Comparison of ENCODE assay signal across 27 mouse cellular contexts in the genomic region with DNA sequence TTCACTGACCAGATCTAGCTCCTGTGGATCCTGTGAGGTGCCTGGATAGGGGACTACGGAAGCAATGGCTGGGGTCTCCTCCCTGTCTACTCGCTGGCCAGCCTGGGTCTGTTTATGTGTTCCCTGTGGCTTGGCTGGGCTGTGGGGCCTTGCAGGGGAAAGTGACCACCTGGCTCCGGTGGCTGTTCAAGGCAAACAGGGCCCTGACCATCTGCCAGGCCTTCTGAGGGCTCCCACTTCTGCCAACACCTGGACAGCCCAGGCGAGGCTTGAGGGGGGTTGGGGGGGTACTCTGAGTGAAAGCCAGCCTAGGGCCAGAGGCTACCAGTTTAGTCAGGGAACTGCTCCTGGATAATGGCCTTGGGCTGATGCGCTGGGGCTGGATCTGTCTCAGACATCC. TPM values are rescaled to one million over a fixed set of nuclear protein-coding genes. Genes with fewer than 3 reads are reported as not detected.
DNase-seq lines count a peak whose midpoint lies in the region; ATAC-seq lines count a peak whose summit lies in the region.
"Had no signal": no experiment of that assay in that cellular context is flagged by ENCODE, and none has a peak within 500 bp of the region (broad histone marks: within the 10 kb centered on the region; RNA-seq: fewer than 3 reads in every experiment).

No protein-coding gene starts in this region.

- H3K27ac ChIP-seq in heart, embryonic 14.5 days (replicated peaks in 1 of 2; ENCODE audit: control insufficient read depth in 1 of 2, insufficient read depth in 1 of 2, low read depth in 2 of 2, low read length in 2 of 2) = no peak overlapping the region
- no peak overlapping the region for H3K27ac ChIP-seq in kidney, embryonic 14.5 days (ENCODE audit: low read depth, low read length)
- H3K27ac ChIP-seq in embryonic facial prominence, embryonic 10.5 days (replicated peaks) = peak overlapping the region; percentile 61
- no peak overlapping the region for H3K27ac ChIP-seq in embryonic facial prominence, embryonic 13.5 days
- H3K27ac ChIP-seq: heart, embryonic 15.5 days; left cerebral cortex, adult 2 months; liver, embryonic 14.5 days; neural tube, embryonic 15.5 days had no signal

- no peaks in the 10 kb centered on the region for H3K9me3 ChIP-seq in heart, embryonic 14.5 days (ENCODE audit: control insufficient read depth, low read length)
- no peaks in the 10 kb centered on the region for H3K9me3 ChIP-seq in kidney, embryonic 14.5 days (ENCODE audit: control insufficient read depth, low read length)
- no peaks in the 10 kb centered on the region for H3K9me3 ChIP-seq in embryonic facial prominence, embryonic 10.5 days
- H3K9me3 ChIP-seq in embryonic facial prominence, embryonic 13.5 days = no peaks in the 10 kb centered on the region
- H3K9me3 ChIP-seq: heart, embryonic 15.5 days; neural tube, embryonic 15.5 days had no signal

- no peak overlapping the region for H3K4me2 ChIP-seq in heart, embryonic 14.5 days (ENCODE audit: low read length)
- no peak overlapping the region for H3K4me2 ChIP-seq in kidney, embryonic 14.5 days (replicated peaks; ENCODE audit: low read depth, low read length)
- H3K4me2 ChIP-seq in embryonic facial prominence, embryonic 13.5 days = no peak overlapping the region
- H3K4me2 ChIP-seq: heart, embryonic 15.5 days; midbrain, embryonic 11.5 days; neural tube, embryonic 15.5 days had no signal

- 71% methylated on average over 5 of the region's 5 CpGs for WGBS in heart, embryonic 14.5 days
- 52% methylated on average over 5 of the region's 5 CpGs for WGBS in kidney, embryonic 14.5 days
- WGBS in embryonic facial prominence, embryonic 10.5 days = 75% methylated on average over 5 of the region's 5 CpGs
- 71% methylated on average over 5 of the region's 5 CpGs for WGBS in embryonic facial prominence, embryonic 13.5 days

- H3K4me1 ChIP-seq in heart, embryonic 14.5 days (ENCODE audit: control insufficient read depth in 2 of 2, insufficient read depth in 2 of 2, low read length in 2 of 2) = peaks cover 0 to 4% of the 10 kb centered on the region in 2 experiments; a peak in 2 of 4 replicates
- 0 out of 2 replicates have a peak, but pooled peaks cover 4% of the 10 kb centered on the region for H3K4me1 ChIP-seq in kidney, embryonic 14.5 days (ENCODE audit: control insufficient read depth, insufficient read depth, low read length)
- H3K4me1 ChIP-seq in embryonic facial prominence, embryonic 10.5 days = peaks cover 15% of the 10 kb centered on the region
- peaks cover 14% of the 10 kb centered on the region for H3K4me1 ChIP-seq in embryonic facial prominence, embryonic 13.5 days

- DNase-seq in heart, postnatal 25 days (ENCODE audit: low spot score) = no peak
- DNase-seq in kidney, postnatal 10 days = peak; percentile 37
- no peak for DNase-seq in embryonic facial prominence, embryonic 10.5 days (ENCODE audit: low spot score)
- no peak for DNase-seq in urinary bladder, postnatal 14 days (ENCODE audit: low spot score)
- DNase-seq: adrenal gland, adult 2 months; B cell, adult 2 months; cerebellum, adult 11 months; gastrocnemius, postnatal 10 days; kidney, adult 8-10 months; kidney, postnatal 4 days; left cerebral cortex, postnatal 4 days; thymus, adult 18-20 months; thymus, postnatal 4 days had no signal

- no peak for ATAC-seq in heart, embryonic 14.5 days (ENCODE audit: insufficient number of reproducible peaks, insufficient read depth, low FRiP score, low read depth)
- ATAC-seq in kidney, embryonic 14.5 days (ENCODE audit: low FRiP score, low TSS enrichment) = no peak
- 0 out of 2 replicates have a peak, but pooled peaks have one; percentile 10 for ATAC-seq in embryonic facial prominence, embryonic 13.5 days (ENCODE audit: insufficient number of reproducible peaks, insufficient read depth, low FRiP score, low TSS enrichment, low read depth)
- ATAC-seq: forebrain, embryonic 16.5 days; lung, postnatal 0 days had no signal

- intact Hi-C loops in heart, postnatal 25 days (cut with DNase I) = no loop called here

- peaks cover 41% of the 10 kb centered on the region for H3K36me3 ChIP-seq in heart, embryonic 14.5 days (ENCODE audit: control insufficient read depth, insufficient read depth, low read length)
- peaks cover 28% of the 10 kb centered on the region for H3K36me3 ChIP-seq in kidney, embryonic 14.5 days (ENCODE audit: control insufficient read depth, insufficient read depth, low read length)
- H3K36me3 ChIP-seq in embryonic facial prominence, embryonic 10.5 days (replicated peaks) = peaks cover 45% of the 10 kb centered on the region
- H3K36me3 ChIP-seq in embryonic facial prominence, embryonic 13.5 days = peaks cover 32% of the 10 kb centered on the region

- H3K4me3 ChIP-seq in heart, embryonic 14.5 days (ENCODE audit: control insufficient read depth in 1 of 2, insufficient read depth in 1 of 2, low read depth in 1 of 2, low read length in 2 of 2) = no peak overlapping the region
- H3K4me3 ChIP-seq in kidney, embryonic 14.5 days (ENCODE audit: low read length) = no peak overlapping the region
- H3K4me3 ChIP-seq in embryonic facial prominence, embryonic 10.5 days = no peak overlapping the region
- no peak overlapping the region for H3K4me3 ChIP-seq in embryonic facial prominence, embryonic 13.5 days
- H3K4me3 ChIP-seq: heart, embryonic 15.5 days; left cerebral cortex, adult 2 months; neural tube, embryonic 15.5 days had no signal

- H3K9ac ChIP-seq in heart, embryonic 14.5 days (ENCODE audit: low read length) = peak overlapping the region; percentile 38; the same call in 1 of the 2 replicates
- H3K9ac ChIP-seq in kidney, embryonic 14.5 days (ENCODE audit: low read depth, low read length) = no peak overlapping the region
- no peak overlapping the region; the same call in 1 of the 2 replicates for H3K9ac ChIP-seq in embryonic facial prominence, embryonic 13.5 days
- H3K9ac ChIP-seq: heart, embryonic 15.5 days; liver, embryonic 14.5 days; neural tube, embryonic 15.5 days had no signal

- no peaks in the 10 kb centered on the region for H3K27me3 ChIP-seq in heart, embryonic 14.5 days (ENCODE audit: control insufficient read depth, insufficient read depth, low read length)
- H3K27me3 ChIP-seq in kidney, embryonic 14.5 days (ENCODE audit: control insufficient read depth, insufficient read depth, low read length) = no peaks in the 10 kb centered on the region
- peaks cover 9% of the 10 kb centered on the region for H3K27me3 ChIP-seq in embryonic facial prominence, embryonic 10.5 days (replicated peaks; ENCODE audit: low read depth, poor library complexity, severe bottlenecking)
- no peaks in the 10 kb centered on the region for H3K27me3 ChIP-seq in embryonic facial prominence, embryonic 13.5 days
- H3K27me3 ChIP-seq: CH12.LX; heart, embryonic 15.5 days; neural tube, embryonic 15.5 days had no signal

RNA-seq across cellular contexts. Expression of a gene that starts 21.7 kb away (rescaled TPM):
- 4,569 and 4,875 TPM in 2 replicates for polyA plus RNA-seq in heart, embryonic 14.5 days (2014; fragmentation: Nextera tagmentation; extraction: Ambion mirVana)
- over 10,000 TPM; 11,742 to 12,072 TPM for total RNA-seq in heart, postnatal 25 days (2021)
- 0.96 and 1.4 TPM in 2 replicates for polyA plus RNA-seq in kidney, embryonic 14.5 days (2014; fragmentation: Nextera tagmentation; extraction: Ambion mirVana)
- polyA plus RNA-seq in embryonic facial prominence, embryonic 10.5 days (2016; fragmentation: Nextera tagmentation; extraction: Ambion mirVana) = 0.86 and 4.4 TPM in 2 replicates
- 1.6 and 12.3 TPM in 2 replicates for polyA plus RNA-seq in embryonic facial prominence, embryonic 13.5 days (2015; fragmentation: Nextera tagmentation; extraction: Ambion mirVana)
- total RNA-seq: CH12.LX; G1E; granulocyte monocyte progenitor cell, adult 5-6 weeks; left cerebral cortex, adult 2 months had no signal
- polyA plus RNA-seq: adrenal gland, adult 2 months; G1E; small intestine, adult 2 months had no signal

RNA-seq across cellular contexts. Expression of a gene that starts 27.0 kb away (rescaled TPM):
- polyA plus RNA-seq in heart, embryonic 14.5 days (2014; fragmentation: Nextera tagmentation; extraction: Ambion mirVana) = 22.2 and 23.9 TPM in 2 replicates
- 1 to 10 TPM; 7.6 to 7.9 TPM for total RNA-seq in heart, postnatal 25 days (2021)
- 27.3 and 40.9 TPM in 2 replicates for polyA plus RNA-seq in kidney, embryonic 14.5 days (2014; fragmentation: Nextera tagmentation; extraction: Ambion mirVana)
- 39.2 and 46.3 TPM in 2 replicates for polyA plus RNA-seq in embryonic facial prominence, embryonic 10.5 days (2016; fragmentation: Nextera tagmentation; extraction: Ambion mirVana)
- 138 and 165 TPM in 2 replicates for polyA plus RNA-seq in embryonic facial prominence, embryonic 13.5 days (2015; fragmentation: Nextera tagmentation; extraction: Ambion mirVana)
- total RNA-seq: G1E had no signal

Comparison
In these comparisons a context has a peak if more than half of its experiments do, and no peak if none do; other contexts are left out.
1. RNA of a gene that starts 21.7 kb away (polyA plus RNA-seq): 4,569 to 4,875 TPM in heart, embryonic 14.5 days; 1.6 to 12.3 TPM in embryonic facial prominence, embryonic 13.5 days, 0.96 to 1.4 TPM in kidney, embryonic 14.5 days and 0.86 to 4.4 TPM in embryonic facial prominence, embryonic 10.5 days; every median in the first group is over 100 times any median in the second.